Comparison of ENCODE assay signal across 16 mouse cellular contexts in the genomic region with DNA sequence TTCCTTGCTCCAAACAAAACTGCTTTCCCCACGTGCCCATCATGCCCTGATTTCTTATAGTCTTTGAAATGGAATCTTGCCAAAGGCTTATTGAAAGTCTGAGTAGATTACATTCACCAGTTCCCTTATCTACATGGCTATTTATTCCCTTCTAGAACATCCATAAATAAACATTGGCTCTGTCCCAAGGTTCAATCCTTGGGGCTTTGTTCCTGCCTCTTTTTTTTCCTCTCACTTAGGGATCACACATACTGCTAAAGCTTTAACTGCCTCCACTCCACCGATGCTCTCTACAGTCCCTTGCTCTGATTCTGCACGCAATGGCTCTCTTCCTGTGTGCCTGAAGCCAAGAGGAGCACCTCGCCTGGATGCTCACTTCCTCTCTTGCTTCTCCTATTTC.
DNase-seq lines count a peak whose midpoint lies in the region; ATAC-seq and TF ChIP-seq lines count a peak whose summit lies in the region.
"Had no signal": no experiment of that assay in that cellular context is flagged by ENCODE, and none has a peak within 500 bp of the region (broad histone marks: within the 10 kb centered on the region; RNA-seq: fewer than 3 reads in every experiment).

No protein-coding gene starts in this region.

- no peak overlapping the region for H3K4me2 ChIP-seq in forebrain, embryonic 16.5 days (ENCODE audit: low read length)
- no peak overlapping the region for H3K4me2 ChIP-seq in forebrain, embryonic 12.5 days
- H3K4me2 ChIP-seq in midbrain, postnatal 0 days (ENCODE audit: low read depth, low read length, poor library complexity, severe bottlenecking): no peak overlapping the region
- H3K4me2 ChIP-seq in midbrain, embryonic 15.5 days: no peak overlapping the region
- no peak overlapping the region for H3K4me2 ChIP-seq in heart, embryonic 12.5 days
- no peak overlapping the region for H3K4me2 ChIP-seq in intestine, postnatal 0 days (replicated peaks; ENCODE audit: low read depth)
- H3K4me2 ChIP-seq: embryonic facial prominence, embryonic 12.5 days; forebrain, embryonic 13.5 days; liver, embryonic 15.5 days had no signal

- no peaks in the 10 kb centered on the region for H3K4me1 ChIP-seq in forebrain, embryonic 16.5 days (replicated peaks; ENCODE audit: control insufficient read depth, insufficient read depth, low read length)
- no peaks in the 10 kb centered on the region for H3K4me1 ChIP-seq in forebrain, embryonic 12.5 days
- H3K4me1 ChIP-seq in midbrain, postnatal 0 days (ENCODE audit: insufficient read depth, low read length): no peaks in the 10 kb centered on the region
- H3K4me1 ChIP-seq in midbrain, embryonic 15.5 days: no peaks in the 10 kb centered on the region; the same call in 1 of the 2 replicates
- H3K4me1 ChIP-seq in heart, embryonic 12.5 days (replicated peaks): peaks cover 11% of the 10 kb centered on the region
- no peaks in the 10 kb centered on the region for H3K4me1 ChIP-seq in intestine, postnatal 0 days (replicated peaks; ENCODE audit: control insufficient read depth, insufficient read depth, low read length)
- H3K4me1 ChIP-seq: embryonic facial prominence, embryonic 12.5 days; liver, embryonic 15.5 days had no signal

- no peaks in the 10 kb centered on the region for H3K9me3 ChIP-seq in forebrain, embryonic 16.5 days (ENCODE audit: control insufficient read depth, low read length)
- H3K9me3 ChIP-seq in forebrain, embryonic 12.5 days: no peaks in the 10 kb centered on the region
- no peaks in the 10 kb centered on the region for H3K9me3 ChIP-seq in midbrain, postnatal 0 days (ENCODE audit: low read length)
- no peaks in the 10 kb centered on the region for H3K9me3 ChIP-seq in midbrain, embryonic 15.5 days
- no peaks in the 10 kb centered on the region for H3K9me3 ChIP-seq in heart, embryonic 12.5 days (replicated peaks)
- no peaks in the 10 kb centered on the region for H3K9me3 ChIP-seq in intestine, postnatal 0 days (ENCODE audit: control insufficient read depth)
- H3K9me3 ChIP-seq: embryonic facial prominence, embryonic 12.5 days; forebrain, embryonic 13.5 days; G1E; limb, embryonic 10.5 days; liver, embryonic 15.5 days had no signal

- WGBS in forebrain, embryonic 16.5 days: 42% methylated on average over 4 of the region's 4 CpGs
- WGBS in forebrain, embryonic 12.5 days: 69% methylated on average over 4 of the region's 4 CpGs
- WGBS in midbrain, postnatal 0 days: 49% methylated on average over 4 of the region's 4 CpGs
- 54% methylated on average over 4 of the region's 4 CpGs for WGBS in midbrain, embryonic 15.5 days
- WGBS in heart, embryonic 12.5 days: 18% methylated on average over 4 of the region's 4 CpGs
- 48% methylated on average over 4 of the region's 4 CpGs for WGBS in intestine, postnatal 0 days

- H3K27me3 ChIP-seq in forebrain, embryonic 16.5 days (replicated peaks; ENCODE audit: control insufficient read depth, insufficient read depth, low read length): no peaks in the 10 kb centered on the region
- no peaks in the 10 kb centered on the region for H3K27me3 ChIP-seq in forebrain, embryonic 12.5 days
- no peaks in the 10 kb centered on the region for H3K27me3 ChIP-seq in midbrain, postnatal 0 days (ENCODE audit: insufficient read depth, low read length)
- H3K27me3 ChIP-seq in midbrain, embryonic 15.5 days (replicated peaks): no peaks in the 10 kb centered on the region
- H3K27me3 ChIP-seq in heart, embryonic 12.5 days (replicated peaks): no peaks in the 10 kb centered on the region
- H3K27me3 ChIP-seq in intestine, postnatal 0 days (replicated peaks; ENCODE audit: control insufficient read depth, insufficient read depth, low read length): no peaks in the 10 kb centered on the region
- H3K27me3 ChIP-seq: embryonic facial prominence, embryonic 12.5 days; forebrain, embryonic 13.5 days; liver, embryonic 15.5 days had no signal

- no peak overlapping the region for H3K9ac ChIP-seq in forebrain, embryonic 16.5 days (replicated peaks; ENCODE audit: low read depth, low read length)
- H3K9ac ChIP-seq in forebrain, embryonic 12.5 days: no peak overlapping the region
- H3K9ac ChIP-seq in midbrain, postnatal 0 days (replicated peaks; ENCODE audit: low read length, poor library complexity, severe bottlenecking): no peak overlapping the region
- no peak overlapping the region for H3K9ac ChIP-seq in midbrain, embryonic 15.5 days
- H3K9ac ChIP-seq in heart, embryonic 12.5 days: no peak overlapping the region
- no peak overlapping the region for H3K9ac ChIP-seq in intestine, postnatal 0 days (ENCODE audit: low read depth, low read length)
- H3K9ac ChIP-seq: embryonic facial prominence, embryonic 12.5 days; forebrain, embryonic 13.5 days; liver, embryonic 15.5 days had no signal

- H3K36me3 ChIP-seq in forebrain, embryonic 16.5 days (ENCODE audit: control insufficient read depth, insufficient read depth): no peaks in the 10 kb centered on the region
- no peaks in the 10 kb centered on the region for H3K36me3 ChIP-seq in forebrain, embryonic 12.5 days (replicated peaks)
- no peaks in the 10 kb centered on the region for H3K36me3 ChIP-seq in midbrain, postnatal 0 days (ENCODE audit: insufficient read depth, low read length)
- no peaks in the 10 kb centered on the region for H3K36me3 ChIP-seq in midbrain, embryonic 15.5 days (replicated peaks)
- H3K36me3 ChIP-seq in heart, embryonic 12.5 days: no peaks in the 10 kb centered on the region
- H3K36me3 ChIP-seq in intestine, postnatal 0 days (ENCODE audit: control insufficient read depth, insufficient read depth): no peaks in the 10 kb centered on the region
- H3K36me3 ChIP-seq: embryonic facial prominence, embryonic 12.5 days; G1E; limb, embryonic 10.5 days; liver, embryonic 15.5 days had no signal

- 0 out of 2 replicates have a peak, but pooled peaks have one; percentile 15 for ATAC-seq in forebrain, embryonic 16.5 days
- no peak for ATAC-seq in forebrain, embryonic 12.5 days (ENCODE audit: low FRiP score)
- ATAC-seq in midbrain, postnatal 0 days (ENCODE audit: low FRiP score): no peak
- no peak for ATAC-seq in midbrain, embryonic 15.5 days (replicated peaks)
- ATAC-seq in heart, embryonic 12.5 days (ENCODE audit: insufficient number of reproducible peaks, low FRiP score): peak; percentile 55; the same call in 1 of the 2 replicates
- ATAC-seq in intestine, postnatal 0 days: no peak
- ATAC-seq: forebrain, embryonic 13.5 days; intestine, embryonic 16.5 days had no signal

- no peak overlapping the region for H3K4me3 ChIP-seq in forebrain, embryonic 16.5 days (replicated peaks; ENCODE audit: low read length)
- H3K4me3 ChIP-seq in forebrain, embryonic 12.5 days (replicated peaks): no peak overlapping the region
- no peak overlapping the region for H3K4me3 ChIP-seq in midbrain, postnatal 0 days (ENCODE audit: low read depth, low read length)
- no peak overlapping the region for H3K4me3 ChIP-seq in midbrain, embryonic 15.5 days
- no peak overlapping the region for H3K4me3 ChIP-seq in heart, embryonic 12.5 days
- no peak overlapping the region for H3K4me3 ChIP-seq in intestine, postnatal 0 days (ENCODE audit: low read depth, low read length)
- H3K4me3 ChIP-seq: embryonic facial prominence, embryonic 12.5 days; forebrain, embryonic 13.5 days; limb, embryonic 10.5 days; liver, embryonic 15.5 days had no signal

- TF ChIP-seq CTCF in midbrain, postnatal 0 days (IDR thresholded peaks at IDR 0.05): no peak
- no peak for TF ChIP-seq CTCF in intestine, postnatal 0 days (IDR thresholded peaks at IDR 0.05; ENCODE audit: low read depth)

- no peak overlapping the region for H3K27ac ChIP-seq in forebrain, embryonic 16.5 days (ENCODE audit: low read length)
- no peak overlapping the region for H3K27ac ChIP-seq in forebrain, embryonic 12.5 days
- no peak overlapping the region for H3K27ac ChIP-seq in midbrain, postnatal 0 days (ENCODE audit: low read depth, low read length)
- H3K27ac ChIP-seq in midbrain, embryonic 15.5 days: no peak overlapping the region
- H3K27ac ChIP-seq in heart, embryonic 12.5 days (ENCODE audit: poor library complexity, severe bottlenecking): peak overlapping the region; percentile 36; the same call in 1 of the 2 replicates
- H3K27ac ChIP-seq in intestine, postnatal 0 days (ENCODE audit: low read depth, low read length): no peak overlapping the region
- H3K27ac ChIP-seq: embryonic facial prominence, embryonic 12.5 days; forebrain, embryonic 13.5 days; limb, embryonic 10.5 days; liver, embryonic 15.5 days had no signal

- peak; percentile 19 for DNase-seq in midbrain, postnatal 0 days (ENCODE audit: low spot score)
- DNase-seq in retina, postnatal 1 day: peak; percentile 20
- no peak for DNase-seq in embryo, embryonic 11 days
- DNase-seq: cerebellum, postnatal 10 days; kidney, postnatal 36 days had no signal

Comparison
In these comparisons a context has a peak if more than half of its experiments do, and no peak if none do; other contexts are left out.
1. ATAC-seq: peak in forebrain, embryonic 16.5 days (single experiment) and heart, embryonic 12.5 days (single experiment); none in forebrain, embryonic 12.5 days (single experiment), midbrain, postnatal 0 days (single experiment), midbrain, embryonic 15.5 days (single experiment) and intestine, postnatal 0 days (single experiment).